Mouse (Mus musculus): ENCODE data around the gene Setd5. TPM values are rescaled to one million over a fixed set of nuclear protein-coding genes. Genes with fewer than 3 reads are reported as not detected.

Gene Setd5
- total and polyA plus RNA-seq, 3 experiments: 14.6 to 33.5 (median 31.1) TPM

GRCm38 (mm10) chr6:113144764-113145163 is 67.6 kb downstream of the Setd5 start:
- no peak for DNase-seq
- intact Hi-C loops (cut with DNase I): loop anchor here (5.0 kb wide), 1 partner anchor 37 kb away; no protein-coding TSS in a partner anchor
- H3K9ac ChIP-seq (ENCODE audit: low read depth, low read length): no peak overlapping the region
- H3K27me3 ChIP-seq (ENCODE audit: control insufficient read depth, insufficient read depth, low read length): no peaks in the 10 kb centered on the region
- peaks cover 1% of the 10 kb centered on the region for H3K4me1 ChIP-seq (ENCODE audit: control insufficient read depth, insufficient read depth, low read length)
- H3K27ac ChIP-seq: no peak overlapping the region
- 91% methylated on average over 1 of the region's 1 CpGs for WGBS
- peaks cover 28% of the 10 kb centered on the region for H3K36me3 ChIP-seq (ENCODE audit: control insufficient read depth, insufficient read depth, low read length)
- H3K79me2 ChIP-seq (replicated peaks; ENCODE audit: control insufficient read depth, insufficient read depth, low read length): no peaks in the 10 kb centered on the region
- H3K4me3 ChIP-seq: no peak overlapping the region
- TF ChIP-seq EP300 (IDR thresholded peaks at IDR 0.05; ENCODE audit: insufficient read depth, low read depth, low read length) (no peak), POLR2A (IDR thresholded peaks at IDR 0.05; ENCODE audit: insufficient read depth, low read depth, low read length) (no peak), CTCF (IDR thresholded peaks at IDR 0.05) (no peak)

GRCm38 (mm10) chr6:113145249-113145648 is 68.1 kb downstream of the Setd5 start:
- no peak for TF ChIP-seq POLR2A (IDR thresholded peaks at IDR 0.05; ENCODE audit: insufficient read depth, low read depth, low read length)
- TF ChIP-seq EP300 (IDR thresholded peaks at IDR 0.05; ENCODE audit: insufficient read depth, low read depth, low read length): no peak
- no peak for TF ChIP-seq CTCF (IDR thresholded peaks at IDR 0.05)
- no peaks in the 10 kb centered on the region for H3K27me3 ChIP-seq (ENCODE audit: control insufficient read depth, insufficient read depth, low read length)
- peaks cover 27% of the 10 kb centered on the region for H3K36me3 ChIP-seq (ENCODE audit: control insufficient read depth, insufficient read depth, low read length)
- H3K9ac ChIP-seq (ENCODE audit: low read depth, low read length): no peak overlapping the region
- no peaks in the 10 kb centered on the region for H3K79me2 ChIP-seq (replicated peaks; ENCODE audit: control insufficient read depth, insufficient read depth, low read length)
- H3K4me3 ChIP-seq: no peak overlapping the region
- no peak overlapping the region for H3K27ac ChIP-seq
- no peak for DNase-seq
- 95% methylated on average over 4 of the region's 4 CpGs for WGBS
- intact Hi-C loops (cut with DNase I): no loop called here
- H3K4me1 ChIP-seq (ENCODE audit: control insufficient read depth, insufficient read depth, low read length): peaks cover 1% of the 10 kb centered on the region

- Histone ChIP-seq H3K4me1 (ENCODE audit: control insufficient read depth, insufficient read depth, low read length) (no peaks in the 10 kb centered on the region), H3K36me3 (ENCODE audit: control insufficient read depth, insufficient read depth, low read length) (peaks cover 2% of the 10 kb centered on the region; the same call in 1 of the 2 replicates), H3K9ac (ENCODE audit: low read depth, low read length) (no peak overlapping the region), H3K79me2 (replicated peaks; ENCODE audit: control insufficient read depth, insufficient read depth, low read length) (no peaks in the 10 kb centered on the region), H3K27me3 (ENCODE audit: control insufficient read depth, insufficient read depth, low read length) (no peaks in the 10 kb centered on the region), H3K4me3 (no peak overlapping the region), H3K27ac (no peak overlapping the region)
- TF ChIP-seq POLR2A (IDR thresholded peaks at IDR 0.05; ENCODE audit: insufficient read depth, low read depth, low read length) (no peak), CTCF (IDR thresholded peaks at IDR 0.05) (no peak), EP300 (IDR thresholded peaks at IDR 0.05; ENCODE audit: insufficient read depth, low read depth, low read length) (no peak)
- WGBS: 96% methylated on average over 8 of the region's 8 CpGs
- no peak for DNase-seq
- intact Hi-C loops (cut with DNase I): no loop called here
These were observed 76.9 kb downstream of the Setd5 start for GRCm38 (mm10) chr6:113154071-113154470.

GRCm38 (mm10) chr6:113154886-113155285 is 77.7 kb downstream of the Setd5 start:
- H3K4me3 ChIP-seq: no peak overlapping the region
- intact Hi-C loops (cut with DNase I): no loop called here

GRCm38 (mm10) chr6:113156064-113156463 is 78.9 kb downstream of the Setd5 start:
- intact Hi-C loops (cut with DNase I): no loop called here
- no peaks in the 10 kb centered on the region for H3K36me3 ChIP-seq (ENCODE audit: control insufficient read depth, insufficient read depth, low read length)
- TF ChIP-seq POLR2A (IDR thresholded peaks at IDR 0.05; ENCODE audit: insufficient read depth, low read depth, low read length) (no peak), EP300 (IDR thresholded peaks at IDR 0.05; ENCODE audit: insufficient read depth, low read depth, low read length) (no peak), CTCF (IDR thresholded peaks at IDR 0.05) (no peak)
- no peaks in the 10 kb centered on the region for H3K27me3 ChIP-seq (ENCODE audit: control insufficient read depth, insufficient read depth, low read length)
- H3K4me1 ChIP-seq (ENCODE audit: control insufficient read depth, insufficient read depth, low read length): no peaks in the 10 kb centered on the region
- no peak overlapping the region for H3K4me3 ChIP-seq
- WGBS: 94% methylated on average over 4 of the region's 4 CpGs
- no peak for DNase-seq
- H3K27ac ChIP-seq: no peak overlapping the region
- H3K9ac ChIP-seq (ENCODE audit: low read depth, low read length): no peak overlapping the region
- no peaks in the 10 kb centered on the region for H3K79me2 ChIP-seq (replicated peaks; ENCODE audit: control insufficient read depth, insufficient read depth, low read length)

More at GRCm38 (mm10) chr6:113154886-113155285, 77.7 kb downstream of the Setd5 start:
- Histone ChIP-seq H3K9ac (ENCODE audit: low read depth, low read length) (no peak overlapping the region), H3K36me3 (ENCODE audit: control insufficient read depth, insufficient read depth, low read length) (peaks cover 2% of the 10 kb centered on the region; the same call in 1 of the 2 replicates), H3K27ac (no peak overlapping the region), H3K79me2 (replicated peaks; ENCODE audit: control insufficient read depth, insufficient read depth, low read length) (no peaks in the 10 kb centered on the region), H3K27me3 (ENCODE audit: control insufficient read depth, insufficient read depth, low read length) (no peaks in the 10 kb centered on the region), H3K4me1 (ENCODE audit: control insufficient read depth, insufficient read depth, low read length) (no peaks in the 10 kb centered on the region)
- TF ChIP-seq EP300 (IDR thresholded peaks at IDR 0.05; ENCODE audit: insufficient read depth, low read depth, low read length) (no peak), POLR2A (IDR thresholded peaks at IDR 0.05; ENCODE audit: insufficient read depth, low read depth, low read length) (no peak), CTCF (IDR thresholded peaks at IDR 0.05) (no peak)
- no peak for DNase-seq
- 80% methylated on average over 6 of the region's 6 CpGs for WGBS

GRCm38 (mm10) chr6:113160106-113160505 is 82.9 kb downstream of the Setd5 start:
- TF ChIP-seq EP300 (IDR thresholded peaks at IDR 0.05; ENCODE audit: insufficient read depth, low read depth, low read length): no peak
- no peak for TF ChIP-seq CTCF (IDR thresholded peaks at IDR 0.05)
- no peak for TF ChIP-seq POLR2A (IDR thresholded peaks at IDR 0.05; ENCODE audit: insufficient read depth, low read depth, low read length)
- no peaks in the 10 kb centered on the region for H3K27me3 ChIP-seq (ENCODE audit: control insufficient read depth, insufficient read depth, low read length)
- no peaks in the 10 kb centered on the region for H3K36me3 ChIP-seq (ENCODE audit: control insufficient read depth, insufficient read depth, low read length)

More at GRCm38 (mm10) chr6:113160106-113160505, 82.9 kb downstream of the Setd5 start:
- H3K9ac ChIP-seq (ENCODE audit: low read depth, low read length): no peak overlapping the region
- 95% methylated on average over 10 of the region's 10 CpGs for WGBS
- no peak for DNase-seq
- H3K4me3 ChIP-seq: no peak overlapping the region
- intact Hi-C loops (cut with DNase I): no loop called here
- no peaks in the 10 kb centered on the region for H3K79me2 ChIP-seq (replicated peaks; ENCODE audit: control insufficient read depth, insufficient read depth, low read length)
- H3K27ac ChIP-seq: no peak overlapping the region
- H3K4me1 ChIP-seq (ENCODE audit: control insufficient read depth, insufficient read depth, low read length): no peaks in the 10 kb centered on the region

All from heart, adult 2 months (tissue).